Mouse (Mus musculus) midbrain, embryonic 10.5 days (tissue): ENCODE results near the gene Zfp873. TPM values are rescaled to one million over a fixed set of nuclear protein-coding genes. Genes with fewer than 3 reads are reported as not detected.
"Not testable (repeated sequence)": the region's sequence is repeated elsewhere in the genome, so short reads cannot be mapped to it uniquely, and the experiment has no call there.

Experiments
- DNase-seq: peaks from one replicate; pipeline ENCODE4 v3.0.0-alpha.2; 2017; ENCODE audit warnings: low spot score
- H3K27ac ChIP-seq: fragments of 300-500 bp; sonication (generic); replicated peaks from 2 replicates; pipeline ENCODE4 v1.5.1; 2016; ENCODE audit warnings: mild to moderate bottlenecking
- H3K27me3 ChIP-seq: fragments of 300-500 bp; sonication (generic); 2 replicates; pipeline ENCODE4 v1.6.1; 2016; ENCODE audit warnings: low read depth, mild to moderate bottlenecking; ENCODE audit not compliant: poor library complexity, severe bottlenecking
- H3K36me3 ChIP-seq: fragments of 300-500 bp; sonication (generic); 2 replicates; pipeline ENCODE4 v1.6.1; 2016; ENCODE audit warnings: mild to moderate bottlenecking, moderate library complexity
- H3K4me1 ChIP-seq: fragments of 300-500 bp; sonication (generic); 2 replicates; pipeline ENCODE4 v1.6.1; 2016
- H3K4me3 ChIP-seq: fragments of 300-500 bp; sonication (generic); 2 replicates; pipeline ENCODE4 v1.5.1; 2016; ENCODE audit warnings: mild to moderate bottlenecking, moderate library complexity
- H3K9me3 ChIP-seq: fragments of 300-500 bp; sonication (generic); replicated peaks from 2 replicates; pipeline ENCODE4 v1.6.1; 2016; ENCODE audit warnings: mild to moderate bottlenecking
- WGBS: fragments of 180-500 bp; shearing (Covaris S2); methylation state at CpG from one replicate; pipeline ENCODE4 v1.1.7; 2016; 5-methylcytosine and 5-hydroxymethylcytosine counted together
- polyA plus RNA-seq: library from polyadenylated mRNA; unstranded; fragments of >200 nt; fragmentation: Nextera tagmentation; extraction: Ambion mirVana; gene quantifications from 2 replicates; pipeline ENCODE4 v1.2.1, GENCODE M21; 2016

Zfp873 gene
- polyA plus RNA-seq, result 17.0 and 18.2 TPM in 2 replicates

- peaks cover 35% of the 10 kb centered on the region for H3K36me3 ChIP-seq
- H3K27me3 ChIP-seq, result no peaks in the 10 kb centered on the region
- H3K27ac ChIP-seq, result peak within 1 kb of the TSS; percentile 97
- peak within 1 kb of the TSS; percentile 68 for H3K4me3 ChIP-seq
- DNase-seq, result peak; percentile 92
- peaks cover 6% of the 10 kb centered on the region; the same call in 1 of the 2 replicates for H3K4me1 ChIP-seq
- peaks cover 69% of the 10 kb centered on the region for H3K9me3 ChIP-seq
- WGBS, result 10% methylated on average over 35 of the region's 35 CpGs
Observed at GRCm38 (mm10) chr10:82047597-82048459, at the start of gene Zfp873. Gene Zfp873 (plus strand): TSS chr10:82048123.

DNA sequence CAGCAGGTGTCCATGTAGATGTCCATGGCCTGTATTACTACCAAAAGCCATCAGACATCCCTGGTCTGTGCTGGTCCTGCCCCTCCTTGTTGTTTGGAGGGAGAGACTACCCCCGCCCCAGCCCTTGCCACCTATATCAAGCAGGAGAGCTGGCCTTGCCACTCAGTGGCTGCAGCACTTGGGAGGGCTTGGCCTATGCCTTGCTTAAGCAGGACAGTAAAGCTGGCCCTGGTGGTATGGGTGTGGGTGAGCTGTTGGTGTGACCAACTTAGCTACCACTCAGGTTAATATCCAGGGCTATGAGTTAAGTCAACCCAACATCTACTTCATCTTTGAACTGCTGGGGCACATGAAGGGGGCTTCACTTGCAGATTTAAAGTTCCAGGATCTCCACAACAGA is 44.7 kb upstream of the Zfp873 start:
- H3K4me1 ChIP-seq, result not testable (repeated sequence)

GRCm38 (mm10) chr10:82004822-82005221 is 43.1 kb upstream of the Zfp873 start:
- 61% methylated on average over 2 of the region's 2 CpGs for WGBS
- Histone ChIP-seq H3K9me3 (peaks cover 64% of the 10 kb centered on the region), H3K36me3 (peaks cover 48% of the 10 kb centered on the region)
- DNase-seq, H3K4me1 ChIP-seq, H3K27ac ChIP-seq, H3K4me3 ChIP-seq, H3K27me3 ChIP-seq: not testable (repeated sequence)

More for the DNA sequence above, 44.7 kb upstream of the Zfp873 start:
- WGBS, result 100% methylated on average over 1 of the region's 1 CpGs
- not testable (repeated sequence) for H3K27ac ChIP-seq, H3K27me3 ChIP-seq, H3K4me3 ChIP-seq, DNase-seq
- peaks cover 49% of the 10 kb centered on the region for H3K36me3 ChIP-seq
- H3K9me3 ChIP-seq, result peaks cover 62% of the 10 kb centered on the region

GRCm38 (mm10) chr10:82042191-82042590 is 5.7 kb upstream of the Zfp873 start:
- WGBS, result 68% methylated on average over 2 of the region's 2 CpGs

DNA sequence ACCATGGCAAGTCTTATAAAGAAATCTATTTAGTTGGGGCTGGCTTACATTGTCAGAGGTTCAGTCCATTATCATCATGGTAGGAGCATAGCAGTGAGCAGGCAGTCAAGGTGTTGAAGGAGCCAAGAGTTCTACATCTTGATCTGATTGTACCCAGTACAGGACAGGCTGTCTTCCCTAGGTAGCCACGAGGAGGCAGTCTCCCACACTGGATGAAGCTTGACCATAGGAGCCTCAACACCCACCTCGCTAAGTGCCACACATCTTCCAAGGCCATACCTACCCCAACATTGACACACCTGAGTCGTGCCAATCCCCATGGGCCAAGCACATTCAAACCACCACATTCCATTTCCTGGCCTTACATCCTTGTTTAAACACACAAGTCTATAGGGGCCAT is 1.3 kb upstream of the Zfp873 start:
- H3K4me3 ChIP-seq, result no peak overlapping the region
- H3K27ac ChIP-seq, result no peak overlapping the region
- H3K36me3 ChIP-seq, result peaks cover 23% of the 10 kb centered on the region
- no peaks in the 10 kb centered on the region for H3K27me3 ChIP-seq
- peaks cover 57% of the 10 kb centered on the region for H3K9me3 ChIP-seq
- WGBS, result 81% methylated on average over 3 of the region's 3 CpGs
- peaks cover 6% of the 10 kb centered on the region; the same call in 1 of the 2 replicates for H3K4me1 ChIP-seq
- no peak for DNase-seq

More at GRCm38 (mm10) chr10:82042191-82042590, 5.7 kb upstream of the Zfp873 start:
- Histone ChIP-seq H3K27ac (no peak overlapping the region), H3K4me1 (no peaks in the 10 kb centered on the region), H3K9me3 (peaks cover 47% of the 10 kb centered on the region), H3K36me3 (no peaks in the 10 kb centered on the region), H3K4me3 (no peak overlapping the region), H3K27me3 (no peaks in the 10 kb centered on the region)
- no peak for DNase-seq

DNA sequence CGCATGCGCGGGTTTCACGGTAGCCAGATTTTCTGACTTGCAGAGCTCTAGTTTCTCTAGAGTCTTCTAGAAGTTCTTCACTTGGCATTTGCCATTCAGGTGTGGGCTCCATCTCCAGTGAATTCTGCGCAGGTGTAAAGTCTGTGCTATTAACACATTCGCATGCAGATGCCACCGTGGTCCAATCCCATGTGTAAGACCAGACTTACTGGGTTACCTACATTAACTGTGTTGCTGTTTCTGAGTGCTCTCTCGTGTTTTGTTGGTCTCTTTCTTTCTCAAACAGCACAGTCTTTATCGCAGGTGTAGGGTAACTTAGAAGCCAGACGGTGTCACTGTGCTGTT is 509 bp downstream of the Zfp873 start:
- 32% methylated on average over 10 of the region's 10 CpGs for WGBS
- Histone ChIP-seq H3K9me3 (peaks cover 75% of the 10 kb centered on the region), H3K27ac (peak overlapping the region; percentile 97), H3K4me3 (peak overlapping the region; percentile 68), H3K36me3 (peaks cover 41% of the 10 kb centered on the region)
- H3K27me3 ChIP-seq, H3K4me1 ChIP-seq, DNase-seq: not testable (repeated sequence)

DNA sequence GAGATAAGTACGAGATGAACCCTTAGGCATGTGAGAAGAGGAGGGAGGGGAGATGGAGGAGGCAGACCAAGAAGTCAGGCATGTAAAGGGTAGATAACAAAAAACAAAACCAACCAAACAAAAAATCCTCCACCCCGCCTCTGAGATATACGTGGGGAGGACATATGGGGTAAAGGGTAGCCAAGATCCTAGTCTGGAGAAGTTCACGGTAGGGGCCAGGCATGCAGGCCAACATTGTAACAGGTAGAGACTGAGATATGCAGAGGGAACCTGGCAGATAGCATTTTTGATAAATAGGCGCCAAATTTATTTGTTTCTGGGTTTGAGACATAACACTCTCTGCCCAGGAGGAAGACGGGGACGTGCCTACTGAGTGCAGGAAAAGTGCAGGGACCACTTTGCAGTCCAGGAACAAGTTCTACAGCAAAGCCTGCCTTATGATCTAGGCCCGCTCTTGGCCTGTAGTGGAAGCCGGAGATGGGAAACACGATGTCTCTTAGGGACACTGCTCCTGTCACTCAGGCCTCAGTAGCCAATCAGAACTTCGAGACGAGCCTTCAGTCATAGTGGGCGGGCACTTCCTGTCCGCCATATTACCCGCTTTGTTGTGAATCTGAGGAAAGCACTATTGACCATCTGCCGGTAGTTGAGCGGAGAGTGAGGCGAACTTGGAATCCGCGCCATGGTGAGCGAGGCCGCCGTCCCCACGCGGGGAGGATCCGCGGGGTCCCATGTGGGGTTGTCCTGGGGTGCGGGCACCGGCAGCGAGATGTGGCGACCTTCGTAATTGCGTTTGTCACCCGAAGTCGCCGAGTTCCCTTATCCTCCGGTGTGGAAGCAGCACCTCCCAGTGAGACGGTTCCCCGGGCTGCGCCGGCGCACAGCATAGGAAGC is 35.1 kb downstream of the Zfp873 start, which contains the start of gene BC024063:
TSS of gene BC024063 (plus strand) at position 626 of the 894 bp plus-strand sequence.
- WGBS, result 20% methylated on average over 42 of the region's 42 CpGs
- Histone ChIP-seq H3K36me3 (peaks cover 13% of the 10 kb centered on the region), H3K27ac (peak within 1 kb of the TSS; percentile 82), H3K9me3 (peaks cover 27% of the 10 kb centered on the region), H3K4me3 (peak within 1 kb of the TSS; percentile 56)
- not testable (repeated sequence) for H3K27me3 ChIP-seq, H3K4me1 ChIP-seq
- DNase-seq, result peak; percentile 73

GRCm38 (mm10) chr10:82083622-82083971 is 35.7 kb downstream of the Zfp873 start:
- H3K4me1 ChIP-seq, DNase-seq, H3K27me3 ChIP-seq: not testable (repeated sequence)
- Histone ChIP-seq H3K4me3 (peak overlapping the region; percentile 56), H3K36me3 (peaks cover 13% of the 10 kb centered on the region), H3K27ac (peak overlapping the region; percentile 82), H3K9me3 (peaks cover 28% of the 10 kb centered on the region)
- WGBS, result 26% methylated on average over 14 of the region's 14 CpGs

Other genes with a start within 250 kb of the Zfp873 start
- 2.1 and 3.3 TPM in 2 replicates for gene Gm4767, start 235.9 kb upstream of the Zfp873 start, polyA plus RNA-seq
- gene Gm32687, start 184.2 kb upstream of the Zfp873 start, polyA plus RNA-seq, result 10.7 and 11.6 TPM in 2 replicates
- gene Zfp781, start 117.6 kb upstream of the Zfp873 start, polyA plus RNA-seq, result 2.5 and 3.9 TPM in 2 replicates
- gene BC024063, start 35.2 kb downstream of the Zfp873 start, polyA plus RNA-seq, result 5.2 and 6.9 TPM in 2 replicates
- 4.9 and 6.2 TPM in 2 replicates for gene AU041133, start 79.9 kb downstream of the Zfp873 start, polyA plus RNA-seq
- gene Zfp938, start 193.2 kb downstream of the Zfp873 start, polyA plus RNA-seq, result 16.0 and 16.2 TPM in 2 replicates